In genomic region chr19:17819081-17819480, GRCm38 (mm10) we compare ENCODE assay signal across 17 mouse cellular contexts. TPM values are rescaled to one million over a fixed set of nuclear protein-coding genes. Genes with fewer than 3 reads are reported as not detected.
DNase-seq lines count a peak whose midpoint lies in the region; TF ChIP-seq lines count a peak whose summit lies in the region.
"Had no signal": no experiment of that assay in that cellular context is flagged by ENCODE, and none has a peak within 500 bp of the region (broad histone marks: within the 10 kb centered on the region; RNA-seq: fewer than 3 reads in every experiment).

No protein-coding gene starts in this region.

- WGBS in cerebellum, adult 2 months, result 12% methylated on average over 5 of the region's 5 CpGs
- WGBS in midbrain, embryonic 10.5 days, result 78% methylated on average over 5 of the region's 5 CpGs

- no peak for TF ChIP-seq CTCF in cerebellum, adult 2 months (IDR thresholded peaks at IDR 0.05; ENCODE audit: borderline replicate concordance, insufficient read depth, low read depth, low read length)

- H3K27me3 ChIP-seq in cerebellum, adult 2 months (ENCODE audit: control insufficient read depth, insufficient read depth, low read length), result no peaks in the 10 kb centered on the region; the same call in 1 of the 2 replicates
- H3K27me3 ChIP-seq in midbrain, embryonic 10.5 days (ENCODE audit: low read depth, poor library complexity, severe bottlenecking), result no peaks in the 10 kb centered on the region
- H3K27me3 ChIP-seq: heart, embryonic 15.5 days; midbrain, embryonic 13.5 days; neural tube, embryonic 12.5 days; Patski; stomach, embryonic 15.5 days had no signal

- H3K9me3 ChIP-seq in midbrain, embryonic 10.5 days (replicated peaks), result no peaks in the 10 kb centered on the region
- H3K9me3 ChIP-seq: heart, embryonic 15.5 days; midbrain, embryonic 13.5 days; neural tube, embryonic 12.5 days; stomach, embryonic 15.5 days had no signal

- TF ChIP-seq POLR2A in cerebellum, adult 2 months (IDR thresholded peaks at IDR 0.05; ENCODE audit: borderline replicate concordance, insufficient read depth, low read length), result no peak

- intact Hi-C loops in left cerebral cortex, postnatal 36 days (cut with DNase I), result no loop called here

- no peaks in the 10 kb centered on the region for H3K36me3 ChIP-seq in midbrain, embryonic 10.5 days
- H3K36me3 ChIP-seq: heart, embryonic 15.5 days; midbrain, embryonic 13.5 days; neural tube, embryonic 12.5 days; stomach, embryonic 15.5 days had no signal

- DNase-seq in heart, adult 8-10 months (ENCODE audit: low spot score), result peak; percentile 20
- no peak for DNase-seq in heart, postnatal 4 days
- DNase-seq in cerebellum, adult 2 months, result peak; percentile 53 to 69
- DNase-seq in layer of hippocampus, adult 11-12 months (ENCODE audit: low spot score), result peak; percentile 59
- DNase-seq in left cerebral cortex, postnatal 36 days (ENCODE audit: low spot score in 2 of 2), result peak; percentile 23 to 25
- no peak for DNase-seq in kidney, adult 18-20 months
- DNase-seq in adrenal gland, adult 2 months, result no peak
- DNase-seq in midbrain, embryonic 10.5 days (ENCODE audit: low spot score), result no peak
- DNase-seq: adrenal gland, adult 8-10 months; gastrocnemius, postnatal 25 days; kidney, postnatal 25 days; lung, postnatal 10 days had no signal

- H3K4me1 ChIP-seq in cerebellum, adult 2 months (ENCODE audit: control insufficient read depth, insufficient read depth, low read length), result no peaks in the 10 kb centered on the region
- no peaks in the 10 kb centered on the region for H3K4me1 ChIP-seq in midbrain, embryonic 10.5 days
- H3K4me1 ChIP-seq: heart, embryonic 15.5 days; midbrain, embryonic 13.5 days; neural tube, embryonic 12.5 days; stomach, embryonic 15.5 days had no signal

- H3K27ac ChIP-seq in cerebellum, adult 2 months (ENCODE audit: insufficient read depth, low read length), result no peak overlapping the region
- no peak overlapping the region for H3K27ac ChIP-seq in midbrain, embryonic 10.5 days (replicated peaks)
- H3K27ac ChIP-seq: heart, embryonic 15.5 days; midbrain, embryonic 13.5 days; neural tube, embryonic 12.5 days; stomach, embryonic 15.5 days had no signal

- no peak overlapping the region for H3K4me3 ChIP-seq in cerebellum, adult 2 months (replicated peaks; ENCODE audit: insufficient read depth, low read depth, low read length)
- no peak overlapping the region for H3K4me3 ChIP-seq in midbrain, embryonic 10.5 days
- H3K4me3 ChIP-seq: heart, embryonic 15.5 days; midbrain, embryonic 13.5 days; neural tube, embryonic 12.5 days; stomach, embryonic 15.5 days had no signal

RNA-seq across cellular contexts. Expression of gene Pcsk5, which starts 18.4 kb away (rescaled TPM):
- total RNA-seq in heart, adult 8-10 months (2022), result 1 to 10 TPM; 1.8 to 2.5 (median 2.1) TPM
- total RNA-seq in heart, postnatal 4 days (2021), result 1 to 10 TPM; 8.2 to 8.8 TPM
- 1.7 and 1.8 TPM in 2 replicates for polyA plus RNA-seq in cerebellum, adult 2 months (2012; rRNA removed)
- 10 to 100 TPM; 13.3 to 13.5 TPM for total RNA-seq in left cerebral cortex, postnatal 36 days (2021)
- 100 to 1,000 TPM; 145 to 165 TPM for total RNA-seq in adrenal gland, adult 2 months (2021)
- polyA plus RNA-seq in adrenal gland, adult 2 months (2012; rRNA removed), result 47.6 and 62.0 TPM in 2 replicates
- 6.6 and 7.3 TPM in 2 replicates for polyA plus RNA-seq in midbrain, embryonic 10.5 days (2016; fragmentation: Nextera tagmentation; extraction: Ambion mirVana)

Comparison
In these comparisons a context has a peak if more than half of its experiments do, and no peak if none do; other contexts are left out.
1. DNase-seq: peak in heart, adult 8-10 months (single experiment), cerebellum, adult 2 months (2 of 2), layer of hippocampus, adult 11-12 months (single experiment) and left cerebral cortex, postnatal 36 days (2 of 2); none in heart, postnatal 4 days (single experiment), kidney, adult 18-20 months (single experiment), adrenal gland, adult 2 months (single experiment) and midbrain, embryonic 10.5 days (single experiment).
2. RNA of gene Pcsk5, which starts 18.4 kb away (total RNA-seq): 145 to 165 TPM in adrenal gland, adult 2 months; 13.3 to 13.5 TPM in left cerebral cortex, postnatal 36 days, 8.2 to 8.8 TPM in heart, postnatal 4 days and 1.8 to 2.5 TPM in heart, adult 8-10 months; every median in the first group is over 10 times any median in the second.